Mouse (Mus musculus) myocyte (in vitro differentiated cells): Measurements from ENCODE around the gene Myo1d. TPM values are rescaled to one million over a fixed set of nuclear protein-coding genes. Genes with fewer than 3 reads are reported as not detected.

Source experiments
- H3K27me3 ChIP-seq: one replicate; pipeline ENCODE4 v1.6.1; 2011; ENCODE audit not compliant: control insufficient read depth, insufficient read depth, insufficient read length
- H3K36me3 ChIP-seq: one replicate; pipeline ENCODE4 v1.6.1; 2011; ENCODE audit not compliant: control insufficient read depth, insufficient read depth
- H3K4me2 ChIP-seq: one replicate; pipeline ENCODE4 v1.6.1; 2011; ENCODE audit warnings: low read depth, control low read depth
- H3K4me3 ChIP-seq: one replicate; pipeline ENCODE4 v1.5.1; 2011; ENCODE audit warnings: mild to moderate bottlenecking, control low read depth, moderate library complexity
- H3K79me2 ChIP-seq: one replicate; pipeline ENCODE4 v1.6.1; 2011; ENCODE audit not compliant: control insufficient read depth, insufficient read depth
- H3ac ChIP-seq: one replicate; pipeline ENCODE4 v1.6.1; 2011; ENCODE audit not compliant: control insufficient read depth, insufficient read length
- CEBPB ChIP-seq: IDR thresholded peaks from 2 replicates; pipeline ENCODE4 v1.6.1; 2011; ENCODE audit warnings: mild to moderate bottlenecking, moderate library complexity; ENCODE audit not compliant: poor library complexity, insufficient read depth, severe bottlenecking
- E2F4 ChIP-seq: IDR thresholded peaks from one replicate; pipeline ENCODE4 v1.6.1; 2011; ENCODE audit warnings: mild to moderate bottlenecking, control low read depth, moderate library complexity; ENCODE audit not compliant: insufficient read depth
- MAX ChIP-seq: IDR thresholded peaks from one replicate; pipeline ENCODE4 v1.6.1; 2011; ENCODE audit warnings: low read depth, mild to moderate bottlenecking, control low read depth
- MYOD1 ChIP-seq, 3 experiments: IDR thresholded peaks; one replicate each; pipeline ENCODE4 v1.6.1; 2011; ENCODE audit warnings: control low read depth in 2 of 3, low read depth in 2 of 3, mild to moderate bottlenecking in 2 of 3, moderate library complexity in 1 of 3; ENCODE audit not compliant: insufficient read length in 2 of 3, control insufficient read depth in 1 of 3
- MYOG ChIP-seq, 3 experiments: IDR thresholded peaks; one replicate each; pipeline ENCODE4 v1.6.1; 2011; ENCODE audit warnings: control low read depth in 2 of 3, low read depth in 2 of 3, mild to moderate bottlenecking in 2 of 3; ENCODE audit not compliant: insufficient read length in 2 of 3, control insufficient read depth in 1 of 3, insufficient read depth in 1 of 3
- POLR2A ChIP-seq: IDR thresholded peaks from one replicate; pipeline ENCODE4 v1.6.1; 2011; ENCODE audit warnings: low read depth, mild to moderate bottlenecking, control low read depth, moderate library complexity; ENCODE audit not compliant: insufficient read length
- POLR2AphosphoS2 ChIP-seq: IDR thresholded peaks from one replicate; pipeline ENCODE4 v1.6.1; 2011; ENCODE audit warnings: low read depth, control low read depth; ENCODE audit not compliant: insufficient read length
- REST ChIP-seq: IDR thresholded peaks from one replicate; pipeline ENCODE4 v1.6.1; 2011; ENCODE audit warnings: mild to moderate bottlenecking, control low read depth, moderate library complexity; ENCODE audit not compliant: insufficient read depth, insufficient read length
- SRF ChIP-seq: IDR thresholded peaks from one replicate; pipeline ENCODE4 v1.6.1; 2011; ENCODE audit warnings: low read depth; ENCODE audit not compliant: control insufficient read depth, insufficient read length
- TCF12 ChIP-seq: IDR thresholded peaks from one replicate; pipeline ENCODE4 v1.6.1; 2011; ENCODE audit warnings: mild to moderate bottlenecking, control low read depth; ENCODE audit not compliant: poor library complexity, insufficient read depth, severe bottlenecking
- TCF3 ChIP-seq: IDR thresholded peaks from one replicate; pipeline ENCODE4 v1.6.1; 2011; ENCODE audit warnings: low read depth, control low read depth; ENCODE audit not compliant: insufficient read length
- USF1 ChIP-seq: IDR thresholded peaks from one replicate; pipeline ENCODE4 v1.6.1; 2011; ENCODE audit warnings: low read depth, mild to moderate bottlenecking, control low read depth, moderate library complexity
- polyA plus RNA-seq: library from polyadenylated mRNA; unstranded; fragments of >200 nt; fragmentation: generic; extraction: Trizol; gene quantifications from one replicate; pipeline ENCODE4 v1.2.1, GENCODE M21; 2012; ENCODE audit warnings: missing spikeins

The Myo1d gene
- polyA plus RNA-seq, 1 experiment = 10.5 TPM

DNA sequence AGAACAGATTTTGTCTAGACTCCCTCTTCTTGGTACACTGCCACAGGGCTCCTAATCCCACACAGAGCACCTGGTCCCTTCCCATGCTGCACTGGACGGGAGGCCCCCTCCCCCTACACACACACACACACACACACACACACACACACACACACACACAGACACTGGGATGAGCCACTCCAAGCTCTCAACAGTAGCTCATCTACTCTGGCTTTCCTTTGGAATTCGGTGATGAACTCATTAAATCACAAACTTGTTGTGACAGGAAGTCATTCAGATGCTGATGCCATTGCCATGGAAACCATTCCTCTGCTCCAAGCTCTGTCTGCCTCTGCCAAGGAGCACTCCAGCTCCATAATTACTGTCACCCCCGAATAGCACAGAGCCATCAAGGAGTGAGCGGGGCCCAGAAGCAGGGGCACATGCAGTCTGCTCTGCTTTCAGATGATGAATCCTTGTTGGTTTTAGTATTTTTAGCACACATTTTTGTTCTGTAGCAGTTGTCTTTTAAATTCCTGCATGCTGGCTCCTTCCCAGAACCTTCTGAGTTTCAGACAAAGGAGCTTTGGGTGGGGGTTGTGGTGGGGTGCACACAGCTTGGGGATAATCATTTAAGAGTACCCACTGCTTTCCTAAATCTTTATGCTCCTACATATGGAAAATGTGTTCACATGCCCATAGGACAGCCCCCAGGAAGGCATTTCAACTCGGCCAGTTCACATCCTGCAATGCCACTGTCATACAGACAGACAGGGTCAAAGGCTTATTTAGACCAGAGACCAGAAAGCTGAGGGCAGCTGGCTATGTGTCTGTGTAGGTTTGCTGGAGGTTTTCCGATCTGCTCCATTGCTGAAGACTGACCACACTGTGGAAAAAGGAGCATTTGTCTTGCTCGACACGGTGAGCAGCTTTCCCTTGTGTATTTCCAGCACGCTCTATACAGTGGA is 261.1 kb downstream of the Myo1d start:
- peak overlapping the region; percentile 34 for H3K4me2 ChIP-seq
- TF ChIP-seq TCF12 (no peak), E2F4 (no peak), TCF3 (no peak), MYOD1 (IDR thresholded peaks at IDR 0.05; ENCODE audit: control insufficient read depth in 1 of 3, insufficient read length in 2 of 3, low read depth in 2 of 3) (peak in 2 of 3 experiments; percentile 14 to 37), MYOG (IDR thresholded peaks at IDR 0.05; ENCODE audit: control insufficient read depth in 1 of 3, insufficient read depth in 1 of 3, insufficient read length in 2 of 3, low read depth in 2 of 3) (peak in 1 of 3 experiments; percentile 29), CEBPB (no peak), SRF (no peak), USF1 (no peak)

DNA sequence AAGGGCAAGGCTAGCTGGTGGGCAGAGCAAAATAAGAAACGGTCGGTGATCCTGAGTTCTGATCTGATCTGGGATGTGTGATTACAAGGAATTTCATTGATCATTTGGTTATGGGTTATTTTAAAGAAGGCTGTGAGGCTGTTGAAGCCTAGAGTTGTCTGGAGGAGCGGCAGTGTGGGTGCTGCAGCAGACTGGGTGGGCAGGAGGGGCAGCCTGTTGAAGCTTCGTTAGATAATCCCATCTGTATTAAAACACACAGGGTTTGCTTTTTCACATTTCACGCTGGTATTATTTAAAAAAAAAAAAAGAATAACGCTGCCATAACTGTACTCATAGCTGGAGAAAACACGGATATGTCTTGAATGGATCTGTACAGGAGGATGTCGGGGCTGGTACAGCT is 263.9 kb downstream of the Myo1d start:
- Histone ChIP-seq H3K4me2 (no peak overlapping the region), H3K79me2 (no peaks in the 10 kb centered on the region), H3K36me3 (no peaks in the 10 kb centered on the region), H3ac (no peak overlapping the region), H3K27me3 (no peaks in the 10 kb centered on the region), H3K4me3 (no peak overlapping the region)
- TF ChIP-seq TCF12 = no peak
- no peak for TF ChIP-seq MYOD1 (IDR thresholded peaks at IDR 0.05; ENCODE audit: control insufficient read depth in 1 of 3, insufficient read length in 2 of 3, low read depth in 2 of 3)
- TF ChIP-seq USF1 = no peak
- TF ChIP-seq SRF = no peak
- no peak for TF ChIP-seq TCF3
- TF ChIP-seq REST = no peak
- no peak for TF ChIP-seq E2F4
- no peak for TF ChIP-seq POLR2A
- no peak for TF ChIP-seq MAX
- TF ChIP-seq POLR2AphosphoS2 = no peak
- no peak for TF ChIP-seq CEBPB

More for the DNA sequence above, 261.1 kb downstream of the Myo1d start:
- Histone ChIP-seq H3K79me2 (no peaks in the 10 kb centered on the region), H3ac (no peak overlapping the region), H3K27me3 (no peaks in the 10 kb centered on the region), H3K36me3 (no peaks in the 10 kb centered on the region), H3K4me3 (no peak overlapping the region)

DNA sequence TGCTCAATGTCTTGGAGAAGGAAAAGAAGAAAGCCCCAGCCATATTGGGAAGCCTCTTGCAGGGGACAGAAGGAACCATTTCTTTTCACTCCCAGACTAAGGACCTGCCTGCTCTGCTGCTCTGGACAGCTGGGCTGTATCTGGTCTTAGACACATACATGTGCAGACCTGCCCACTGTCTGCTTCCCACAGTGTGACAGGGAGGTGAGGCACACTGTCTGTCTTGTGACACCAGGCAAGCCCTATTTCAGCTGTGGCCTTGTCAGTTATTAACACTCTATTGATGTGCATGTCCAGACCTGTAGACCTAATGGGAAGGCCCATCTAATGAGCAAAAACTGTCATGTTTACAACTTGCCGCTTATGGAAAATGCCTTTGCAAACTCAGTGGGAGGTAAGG is 264.5 kb downstream of the Myo1d start:
- no peak for TF ChIP-seq REST
- TF ChIP-seq MYOD1 (IDR thresholded peaks at IDR 0.05; ENCODE audit: control insufficient read depth in 1 of 3, insufficient read length in 2 of 3, low read depth in 2 of 3) = peak in 2 of 3 experiments; percentile 23 to 70
- peak in 1 of 3 experiments; percentile 66 for TF ChIP-seq MYOG (IDR thresholded peaks at IDR 0.05; ENCODE audit: control insufficient read depth in 1 of 3, insufficient read depth in 1 of 3, insufficient read length in 2 of 3, low read depth in 2 of 3)
- TF ChIP-seq TCF12 = peak; percentile 2
- Histone ChIP-seq H3ac (no peak overlapping the region), H3K36me3 (no peaks in the 10 kb centered on the region), H3K4me2 (no peak overlapping the region), H3K79me2 (no peaks in the 10 kb centered on the region), H3K4me3 (no peak overlapping the region), H3K27me3 (no peaks in the 10 kb centered on the region)

DNA sequence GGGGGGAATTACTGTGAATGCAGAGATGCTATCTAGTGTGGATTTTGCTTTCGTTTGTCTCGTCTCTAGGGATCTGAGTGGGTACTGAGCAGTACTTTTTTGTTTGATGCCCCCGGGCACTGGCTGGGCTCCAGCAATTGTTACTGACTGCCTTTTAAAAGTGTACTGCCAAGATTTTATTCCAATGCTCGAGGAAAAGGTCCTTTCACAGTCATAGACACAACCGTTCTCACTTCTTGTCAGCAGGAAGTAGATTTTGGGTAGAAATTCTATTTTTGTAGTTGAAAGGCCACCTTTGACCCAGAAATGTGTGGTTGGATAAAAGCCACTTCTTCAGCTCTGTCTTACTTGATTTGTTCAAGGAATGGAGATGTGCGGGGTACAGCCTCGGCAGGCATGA is 266.0 kb downstream of the Myo1d start:
- Histone ChIP-seq H3K36me3 (no peaks in the 10 kb centered on the region), H3K4me2 (no peak overlapping the region), H3K4me3 (no peak overlapping the region), H3K79me2 (no peaks in the 10 kb centered on the region), H3K27me3 (no peaks in the 10 kb centered on the region), H3ac (no peak overlapping the region)
- TF ChIP-seq E2F4 (no peak), SRF (no peak), POLR2AphosphoS2 (no peak), TCF3 (no peak), MYOG (IDR thresholded peaks at IDR 0.05; ENCODE audit: control insufficient read depth in 1 of 3, insufficient read depth in 1 of 3, insufficient read length in 2 of 3, low read depth in 2 of 3) (no peak), POLR2A (no peak), REST (no peak), CEBPB (no peak), TCF12 (no peak), USF1 (no peak)

DNA sequence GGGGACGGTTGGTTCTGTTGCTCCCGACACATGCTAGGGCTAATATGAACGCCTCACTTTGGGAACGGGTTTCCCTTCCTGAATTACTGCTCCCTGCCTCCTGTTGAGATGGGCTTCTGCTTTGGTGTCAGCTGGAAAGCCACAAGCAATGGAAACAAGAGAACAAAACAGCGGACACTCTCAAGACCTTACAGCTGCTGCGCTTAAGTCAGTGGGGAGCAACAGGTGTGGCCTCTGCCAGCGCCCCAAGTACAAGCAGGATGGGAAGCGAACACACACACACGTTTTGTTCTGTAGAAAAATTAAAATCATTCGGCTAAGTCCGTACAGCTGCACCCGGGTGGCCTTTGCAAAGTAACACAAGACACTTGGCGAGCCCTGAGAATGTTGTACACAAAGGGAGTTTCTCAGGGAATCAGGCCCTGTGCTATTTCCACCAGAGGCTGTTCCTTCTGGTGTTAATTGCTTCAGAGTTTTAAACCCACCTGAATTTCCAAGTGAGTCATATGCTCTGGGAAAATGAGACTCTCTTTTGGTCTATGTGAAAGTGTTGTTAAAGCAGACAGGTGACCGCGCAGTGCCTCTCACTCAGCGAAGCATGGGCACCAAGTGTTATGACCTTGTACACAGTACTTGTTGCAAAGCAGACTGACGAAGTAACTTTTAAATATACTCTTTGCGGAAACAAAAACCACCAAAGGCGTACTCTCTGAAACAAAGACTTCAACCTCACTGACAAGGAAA is 267.3 kb downstream of the Myo1d start:
- Histone ChIP-seq H3K36me3 (no peaks in the 10 kb centered on the region), H3K27me3 (no peaks in the 10 kb centered on the region), H3K4me3 (no peak overlapping the region), H3K4me2 (peak overlapping the region; percentile 28), H3K79me2 (no peaks in the 10 kb centered on the region), H3ac (no peak overlapping the region)
- TF ChIP-seq MYOD1 (IDR thresholded peaks at IDR 0.05; ENCODE audit: control insufficient read depth in 1 of 3, insufficient read length in 2 of 3, low read depth in 2 of 3) (peak; percentile 92 to 98 (median 97)), TCF12 (peak; percentile 98), MAX (no peak), TCF3 (peak; percentile 94), POLR2AphosphoS2 (no peak), MYOG (IDR thresholded peaks at IDR 0.05; ENCODE audit: control insufficient read depth in 1 of 3, insufficient read depth in 1 of 3, insufficient read length in 2 of 3, low read depth in 2 of 3) (peak; percentile 94 to 98 (median 94))
